Mouse (Mus musculus): Measurements from ENCODE around the gene Nhsl2. TPM values are rescaled to one million over a fixed set of nuclear protein-coding genes. Genes with fewer than 3 reads are reported as not detected.
A peak's percentile ranks its signal among the peaks of the same experiment; 100 is the strongest.

Nhsl2 gene
- polyA plus RNA-seq, 1 experiment from 2014 or later, result 7.2 TPM

DNA sequence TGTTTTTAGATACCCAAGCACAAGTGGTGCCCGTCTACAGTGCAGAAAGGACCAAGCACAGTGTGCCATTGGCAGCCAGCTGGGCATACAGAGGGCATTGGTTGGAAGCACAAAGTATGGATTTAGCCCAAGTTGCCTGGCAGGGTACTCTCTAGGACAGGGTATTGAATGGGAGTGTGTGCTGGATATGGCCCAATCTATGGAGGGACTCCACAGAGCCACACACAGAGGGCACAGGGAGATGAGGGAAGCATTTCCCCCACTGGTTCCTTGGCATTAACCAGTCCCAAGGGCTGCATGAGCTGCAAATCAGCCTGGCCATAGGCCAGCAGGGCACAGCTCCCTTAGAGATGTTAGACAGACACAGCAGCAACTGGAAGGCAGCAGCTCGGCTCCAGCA, 79.9 kb downstream of the Nhsl2 start:
- Histone ChIP-seq H3K36me3 (no peaks in the 10 kb centered on the region), H3K4me2 (no peak overlapping the region), H3K27me3 (peaks cover 9% of the 10 kb centered on the region; the same call in 1 of the 2 replicates), H3K9me3 (no peaks in the 10 kb centered on the region), H3K4me3 (no peak overlapping the region), H3K9ac (no peak overlapping the region), H3K27ac (peak overlapping the region; percentile 44; the same call in 1 of the 2 replicates), H3K4me1 (no peaks in the 10 kb centered on the region)
- WGBS, result 62% methylated on average over 2 of the region's 2 CpGs
- no peak for ATAC-seq (ENCODE audit: borderline replicate concordance, extremely low read depth, low FRiP score, low TSS enrichment)

DNA sequence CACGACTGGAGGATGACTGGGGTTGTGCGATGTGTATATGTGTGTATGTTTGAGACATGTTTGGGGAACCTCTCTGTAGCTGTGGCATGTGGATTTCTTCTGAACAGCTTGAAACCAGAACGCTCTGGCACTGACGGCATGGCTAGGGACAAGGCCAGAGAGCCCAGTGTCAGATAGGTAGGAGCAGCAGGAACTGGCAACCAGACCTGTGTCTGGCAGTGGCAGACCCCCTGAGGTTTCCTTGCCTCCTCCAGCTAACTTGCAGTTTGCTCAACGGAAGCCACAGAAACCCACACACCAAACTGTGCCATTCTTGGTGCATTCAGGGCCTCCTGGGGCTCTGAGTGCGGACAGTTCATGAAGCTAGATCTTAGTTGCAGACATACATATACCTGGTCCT, 81.1 kb downstream of the Nhsl2 start:
- Histone ChIP-seq H3K36me3 (no peaks in the 10 kb centered on the region), H3K27ac (no peak overlapping the region), H3K27me3 (peaks cover 9% of the 10 kb centered on the region; the same call in 1 of the 2 replicates), H3K4me2 (no peak overlapping the region), H3K9ac (no peak overlapping the region), H3K9me3 (no peaks in the 10 kb centered on the region), H3K4me3 (no peak overlapping the region), H3K4me1 (no peaks in the 10 kb centered on the region)
- no peak for ATAC-seq (ENCODE audit: borderline replicate concordance, extremely low read depth, low FRiP score, low TSS enrichment)
- WGBS, result 87% methylated on average over 6 of the region's 6 CpGs

DNA sequence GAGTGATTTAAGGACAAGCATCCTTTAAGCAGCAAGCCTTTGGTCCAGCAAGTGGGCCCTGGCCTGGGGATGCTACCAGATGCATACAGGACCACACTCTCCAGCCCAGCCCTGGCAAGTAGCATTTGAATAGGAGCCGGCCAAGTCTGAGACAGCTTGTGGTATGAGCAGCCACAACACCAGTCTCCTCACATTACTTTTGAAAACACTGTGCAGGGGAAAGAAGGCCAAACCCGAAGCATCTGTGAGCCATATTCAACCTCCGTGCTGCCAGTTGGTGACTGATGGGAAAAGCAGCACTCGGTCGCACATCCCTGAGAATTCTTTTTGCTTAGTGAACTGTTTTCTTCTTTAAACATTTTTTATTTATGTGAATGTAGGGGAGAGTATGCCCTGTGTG, 81.8 kb downstream of the Nhsl2 start:
- Histone ChIP-seq H3K4me2 (no peak overlapping the region), H3K27ac (no peak overlapping the region), H3K36me3 (no peaks in the 10 kb centered on the region), H3K27me3 (peaks cover 9% of the 10 kb centered on the region; the same call in 1 of the 2 replicates), H3K9ac (no peak overlapping the region), H3K9me3 (no peaks in the 10 kb centered on the region), H3K4me3 (no peak overlapping the region), H3K4me1 (no peaks in the 10 kb centered on the region)
- ATAC-seq (ENCODE audit: borderline replicate concordance, extremely low read depth, low FRiP score, low TSS enrichment), result no peak
- WGBS, result 79% methylated on average over 5 of the region's 5 CpGs

DNA sequence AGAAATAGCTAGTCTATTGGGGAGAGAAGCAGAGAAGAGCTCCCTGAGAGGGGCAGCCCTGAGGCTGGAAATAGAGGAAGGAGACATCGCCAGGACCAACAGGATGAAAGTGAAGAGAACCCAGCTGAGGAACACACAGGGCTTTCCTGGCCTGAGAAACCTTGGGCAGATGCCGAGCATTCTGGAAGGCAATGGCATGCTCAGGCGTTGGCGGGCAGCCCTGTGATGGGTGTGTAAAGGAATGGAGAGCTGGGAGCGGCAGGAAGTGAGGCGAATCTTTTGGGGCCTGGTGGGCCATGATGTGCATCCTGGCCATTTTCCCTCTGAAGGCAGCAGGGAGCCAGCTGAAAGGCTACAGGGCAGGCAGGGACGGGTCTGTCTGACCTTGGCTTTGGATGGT, 83.1 kb downstream of the Nhsl2 start:
- Histone ChIP-seq H3K9ac (no peak overlapping the region), H3K27ac (no peak overlapping the region), H3K27me3 (peaks cover 9% of the 10 kb centered on the region; the same call in 1 of the 2 replicates), H3K4me2 (no peak overlapping the region), H3K36me3 (no peaks in the 10 kb centered on the region), H3K9me3 (no peaks in the 10 kb centered on the region), H3K4me3 (no peak overlapping the region), H3K4me1 (no peaks in the 10 kb centered on the region)
- 72% methylated on average over 7 of the region's 7 CpGs for WGBS
- ATAC-seq (ENCODE audit: borderline replicate concordance, extremely low read depth, low FRiP score, low TSS enrichment), result no peak

DNA sequence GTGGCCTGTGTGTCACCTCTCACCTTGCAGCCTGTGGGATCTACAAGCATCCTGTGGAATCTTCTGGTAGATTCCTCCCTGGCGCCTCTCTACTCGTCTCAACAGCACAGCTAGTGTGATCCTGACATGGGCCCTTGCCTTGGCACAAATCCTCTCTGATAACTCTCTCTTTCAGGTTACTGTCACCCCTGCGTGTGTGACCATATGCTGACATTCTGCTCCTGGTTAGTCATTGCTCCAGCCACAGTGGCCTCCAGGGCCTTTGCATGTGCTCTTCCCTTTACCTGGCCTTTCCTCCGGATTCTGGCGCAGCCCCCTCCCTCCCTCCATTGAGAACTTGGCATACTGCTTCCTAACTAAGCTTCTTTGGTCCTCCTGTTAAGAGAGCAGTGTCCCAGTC, 84.2 kb downstream of the Nhsl2 start:
- Histone ChIP-seq H3K27me3 (peaks cover 7% of the 10 kb centered on the region; the same call in 1 of the 2 replicates), H3K9me3 (no peaks in the 10 kb centered on the region), H3K27ac (no peak overlapping the region), H3K4me3 (no peak overlapping the region), H3K9ac (no peak overlapping the region), H3K36me3 (no peaks in the 10 kb centered on the region), H3K4me1 (no peaks in the 10 kb centered on the region), H3K4me2 (no peak overlapping the region)
- no peak for ATAC-seq (ENCODE audit: borderline replicate concordance, extremely low read depth, low FRiP score, low TSS enrichment)
- WGBS, result 79% methylated on average over 5 of the region's 5 CpGs

DNA sequence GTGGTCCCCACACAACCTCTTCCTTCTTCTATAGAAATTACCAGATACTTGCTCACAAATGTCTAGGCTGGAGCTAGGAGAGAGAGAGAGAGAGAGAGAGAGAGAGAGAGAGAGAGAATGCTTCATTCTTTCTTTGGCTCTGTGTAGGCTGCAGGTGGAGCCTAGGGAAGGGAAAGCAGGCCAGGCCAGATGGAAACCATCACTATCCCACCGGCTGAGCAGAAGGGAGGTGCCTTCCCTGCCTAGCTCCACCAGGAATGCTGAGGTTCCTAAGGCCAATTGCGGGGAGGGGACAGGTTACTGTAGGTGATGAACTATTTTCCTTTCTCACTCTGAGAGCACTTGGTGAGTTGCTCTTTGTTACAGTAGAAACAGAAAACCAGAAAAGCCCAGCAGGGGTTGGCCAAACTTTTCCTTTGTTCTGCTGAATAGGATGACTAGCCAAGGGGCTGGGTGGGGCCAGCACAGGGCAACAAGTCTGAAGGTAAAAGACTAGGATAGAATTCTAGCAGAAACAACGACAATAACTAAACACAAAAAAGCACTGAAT, 86.2 kb downstream of the Nhsl2 start:
- no peak overlapping the region for H3K9ac ChIP-seq
- H3K9me3 ChIP-seq, result no peaks in the 10 kb centered on the region
- no peak overlapping the region for H3K27ac ChIP-seq
- no peaks in the 10 kb centered on the region for H3K36me3 ChIP-seq
- H3K27me3 ChIP-seq, result no peaks in the 10 kb centered on the region; the same call in 1 of the 2 replicates
- ATAC-seq (ENCODE audit: borderline replicate concordance, extremely low read depth, low FRiP score, low TSS enrichment), result no peak
- no peak overlapping the region for H3K4me3 ChIP-seq
- no peaks in the 10 kb centered on the region for H3K4me1 ChIP-seq
- 23% methylated on average over 3 of the region's 3 CpGs for WGBS
- H3K4me2 ChIP-seq, result no peak overlapping the region

DNA sequence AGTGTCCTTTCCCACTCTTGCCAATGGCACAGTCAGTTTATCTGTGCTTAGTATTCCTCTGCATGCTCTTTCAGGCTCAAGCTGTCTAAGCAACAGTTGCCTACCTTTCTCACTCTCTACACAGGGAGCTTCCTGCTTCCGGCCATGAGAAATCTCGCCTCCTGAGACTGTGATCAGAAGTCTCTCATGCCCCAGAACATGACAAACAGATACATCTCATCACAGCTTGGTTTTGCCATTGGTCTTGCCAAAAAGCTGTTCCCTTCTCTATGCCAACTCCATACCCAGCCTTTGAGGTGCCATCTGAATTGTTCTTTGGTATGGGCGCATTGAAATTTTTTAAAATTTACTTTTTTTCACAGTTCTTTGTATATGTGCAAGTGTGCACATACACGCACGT, 90.3 kb downstream of the Nhsl2 start:
- no peak overlapping the region for H3K27ac ChIP-seq
- no peak overlapping the region for H3K9ac ChIP-seq
- 0 out of 2 replicates have a peak, but pooled peaks cover 3% of the 10 kb centered on the region for H3K4me1 ChIP-seq
- H3K9me3 ChIP-seq, result no peaks in the 10 kb centered on the region
- ATAC-seq (ENCODE audit: borderline replicate concordance, extremely low read depth, low FRiP score, low TSS enrichment), result no peak
- no peak overlapping the region for H3K4me3 ChIP-seq
- no peak overlapping the region for H3K4me2 ChIP-seq
- WGBS, result 84% methylated on average over 5 of the region's 5 CpGs
- no peaks in the 10 kb centered on the region for H3K36me3 ChIP-seq
- peaks cover 8% of the 10 kb centered on the region; the same call in 1 of the 2 replicates for H3K27me3 ChIP-seq

DNA sequence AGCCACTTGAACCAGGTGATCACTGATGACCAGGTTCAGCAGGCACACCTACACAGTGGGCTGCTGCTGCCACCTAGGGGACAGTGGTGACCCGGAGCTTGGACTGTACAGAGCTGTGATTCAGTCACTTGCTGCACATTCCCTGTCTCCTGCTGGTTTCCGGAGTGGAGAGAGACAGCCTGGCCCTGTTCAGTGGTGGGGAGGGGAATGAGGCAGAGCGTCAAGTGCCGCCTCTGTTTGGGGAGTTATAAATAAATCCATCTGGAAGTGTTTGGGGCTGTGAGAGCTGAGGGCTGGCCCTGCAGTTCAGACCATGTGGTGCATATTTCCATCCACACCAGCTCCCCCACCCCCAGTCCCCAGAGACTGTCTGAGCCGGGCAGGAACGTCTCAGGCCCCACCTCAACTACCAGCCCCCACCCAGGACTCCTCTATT, 93.3 kb downstream of the Nhsl2 start:
- ATAC-seq (ENCODE audit: borderline replicate concordance, extremely low read depth, low FRiP score, low TSS enrichment), result peak; percentile 94; the same call in 1 of the 2 replicates
- Histone ChIP-seq H3K4me1 (0 out of 2 replicates have a peak, but pooled peaks cover 3% of the 10 kb centered on the region), H3K4me2 (no peak overlapping the region), H3K36me3 (no peaks in the 10 kb centered on the region), H3K4me3 (no peak overlapping the region), H3K9ac (no peak overlapping the region), H3K9me3 (no peaks in the 10 kb centered on the region), H3K27ac (0 out of 2 replicates have a peak overlapping the region, but pooled peaks have one; percentile 19), H3K27me3 (peaks cover 14% of the 10 kb centered on the region; the same call in 1 of the 2 replicates)
- WGBS, result 16% methylated on average over 6 of the region's 6 CpGs

DNA sequence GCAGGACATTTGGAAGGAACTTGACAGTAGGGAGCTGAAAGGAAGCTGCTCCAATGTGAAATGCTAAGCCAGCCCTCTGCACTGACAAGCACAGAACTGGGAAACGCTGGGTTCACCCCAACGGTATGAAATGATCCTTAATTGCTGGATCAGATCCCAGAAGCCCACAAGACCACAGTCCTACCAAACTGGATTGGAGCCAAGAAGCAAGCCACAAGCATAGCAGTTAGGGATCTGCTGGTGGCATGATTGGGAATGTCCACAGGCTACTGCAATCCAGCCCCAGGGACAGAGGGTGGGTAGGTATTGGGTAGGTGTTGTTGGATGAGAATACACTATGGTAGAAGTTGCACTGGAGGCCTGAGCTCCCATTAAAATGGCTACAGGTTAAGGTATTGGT, 94.6 kb downstream of the Nhsl2 start:
- no peaks in the 10 kb centered on the region for H3K9me3 ChIP-seq
- H3K9ac ChIP-seq, result no peak overlapping the region
- no peak overlapping the region for H3K4me3 ChIP-seq
- no peak for ATAC-seq (ENCODE audit: borderline replicate concordance, extremely low read depth, low FRiP score, low TSS enrichment)
- 0 out of 2 replicates have a peak, but pooled peaks cover 3% of the 10 kb centered on the region for H3K4me1 ChIP-seq
- H3K4me2 ChIP-seq, result no peak overlapping the region
- peaks cover 14% of the 10 kb centered on the region; the same call in 1 of the 2 replicates for H3K27me3 ChIP-seq
- 37% methylated on average over 2 of the region's 2 CpGs for WGBS
- H3K36me3 ChIP-seq, result no peaks in the 10 kb centered on the region
- H3K27ac ChIP-seq, result no peak overlapping the region

DNA sequence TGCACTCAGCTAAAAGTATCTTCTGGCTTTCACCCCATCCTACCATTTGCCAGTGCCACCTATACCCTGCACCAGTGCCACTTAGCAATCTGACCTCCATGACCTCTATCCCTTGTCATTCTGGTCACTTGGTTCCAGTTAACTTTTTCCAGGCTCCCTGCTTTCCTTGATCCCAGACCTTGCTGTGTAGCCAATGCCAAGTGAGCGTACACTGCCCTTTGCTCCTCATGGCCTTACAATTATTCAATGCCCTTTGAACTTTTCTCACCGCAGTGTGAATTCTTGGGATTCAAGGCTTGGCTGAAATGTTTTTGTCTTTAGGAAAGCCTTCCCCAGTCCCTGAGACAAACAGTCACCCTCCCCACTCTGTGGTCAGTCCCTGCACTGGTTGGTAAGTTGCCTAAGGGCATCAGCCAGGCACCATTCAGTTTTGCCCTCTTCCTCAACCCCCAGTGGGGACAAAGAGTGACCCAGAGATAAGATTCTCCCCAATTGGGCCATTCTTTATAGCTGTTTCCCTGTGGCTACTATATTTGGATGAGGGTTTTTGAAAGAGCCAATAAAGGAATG, 95.7 kb downstream of the Nhsl2 start:
- 90% methylated on average over 2 of the region's 2 CpGs for WGBS
- H3K9ac ChIP-seq, result no peak overlapping the region
- no peaks in the 10 kb centered on the region for H3K36me3 ChIP-seq
- no peak overlapping the region for H3K4me2 ChIP-seq
- H3K4me3 ChIP-seq, result no peak overlapping the region
- H3K9me3 ChIP-seq, result no peaks in the 10 kb centered on the region
- no peak overlapping the region for H3K27ac ChIP-seq
- peaks cover 14% of the 10 kb centered on the region; the same call in 1 of the 2 replicates for H3K27me3 ChIP-seq
- ATAC-seq (ENCODE audit: borderline replicate concordance, extremely low read depth, low FRiP score, low TSS enrichment), result no peak
- H3K4me1 ChIP-seq, result 0 out of 2 replicates have a peak, but pooled peaks cover 3% of the 10 kb centered on the region

DNA sequence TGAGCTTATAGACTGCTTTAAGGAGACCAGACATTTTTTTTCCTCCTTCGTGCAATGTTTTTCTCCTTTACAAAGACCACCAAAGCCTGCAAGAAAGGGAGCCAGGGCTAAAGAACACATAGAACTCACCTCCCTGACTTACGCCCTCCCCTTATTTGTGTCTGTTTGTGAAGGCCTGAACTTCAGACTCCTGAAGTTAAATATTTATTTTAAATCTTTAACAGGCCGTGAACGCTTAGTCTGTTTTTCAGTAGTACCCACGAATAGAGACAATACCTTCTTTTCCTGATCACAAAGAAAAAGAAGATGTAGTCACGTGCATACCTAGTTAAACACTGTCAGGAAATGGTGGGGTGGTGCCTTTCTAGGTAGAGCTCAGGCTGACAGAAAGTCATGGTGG, 103.3 kb downstream of the Nhsl2 start:
- H3K4me1 ChIP-seq, result peaks cover 7% of the 10 kb centered on the region; the same call in 1 of the 2 replicates
- no peak overlapping the region for H3K4me3 ChIP-seq
- no peaks in the 10 kb centered on the region for H3K9me3 ChIP-seq
- no peaks in the 10 kb centered on the region for H3K36me3 ChIP-seq
- H3K27me3 ChIP-seq, result peaks cover 5% of the 10 kb centered on the region; the same call in 1 of the 2 replicates
- H3K9ac ChIP-seq, result no peak overlapping the region
- H3K27ac ChIP-seq, result no peak overlapping the region
- no peak for ATAC-seq (ENCODE audit: borderline replicate concordance, extremely low read depth, low FRiP score, low TSS enrichment)
- WGBS, result 57% methylated on average over 6 of the region's 6 CpGs
- no peak overlapping the region for H3K4me2 ChIP-seq

DNA sequence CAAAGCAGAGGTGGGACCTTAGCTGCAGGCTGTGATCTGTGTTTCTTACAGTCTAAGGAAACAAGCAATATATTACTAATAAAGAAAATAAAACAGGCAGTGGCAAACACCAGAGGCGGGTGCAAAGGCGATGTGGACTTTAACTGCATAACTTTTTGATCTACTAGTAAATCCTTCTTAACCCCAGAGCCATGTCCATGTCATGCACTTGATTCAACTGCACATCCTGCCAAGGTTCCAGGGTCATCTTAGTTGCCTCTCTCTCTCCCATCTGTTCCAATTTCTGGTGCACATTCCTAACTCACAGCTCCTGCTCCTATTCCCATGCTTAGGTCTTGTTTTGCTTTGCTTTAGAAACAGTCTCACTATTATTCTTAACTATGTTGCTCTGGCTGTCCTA, 104.1 kb downstream of the Nhsl2 start:
- no peaks in the 10 kb centered on the region for H3K9me3 ChIP-seq
- no peak overlapping the region for H3K4me3 ChIP-seq
- H3K27me3 ChIP-seq, result peaks cover 5% of the 10 kb centered on the region; the same call in 1 of the 2 replicates
- H3K36me3 ChIP-seq, result no peaks in the 10 kb centered on the region
- no peak for ATAC-seq (ENCODE audit: borderline replicate concordance, extremely low read depth, low FRiP score, low TSS enrichment)
- no peak overlapping the region for H3K27ac ChIP-seq
- no peak overlapping the region for H3K9ac ChIP-seq
- H3K4me2 ChIP-seq, result no peak overlapping the region
- 95% methylated on average over 2 of the region's 2 CpGs for WGBS
- peaks cover 7% of the 10 kb centered on the region; the same call in 1 of the 2 replicates for H3K4me1 ChIP-seq
